Mouse (Mus musculus): ENCODE data around the gene Nupr1. TPM values are rescaled to one million over a fixed set of nuclear protein-coding genes. Genes with fewer than 3 reads are reported as not detected.

The Nupr1 gene
- polyA plus RNA-seq, 1 experiment from 2014 or later, result 2.8 TPM

DNA sequence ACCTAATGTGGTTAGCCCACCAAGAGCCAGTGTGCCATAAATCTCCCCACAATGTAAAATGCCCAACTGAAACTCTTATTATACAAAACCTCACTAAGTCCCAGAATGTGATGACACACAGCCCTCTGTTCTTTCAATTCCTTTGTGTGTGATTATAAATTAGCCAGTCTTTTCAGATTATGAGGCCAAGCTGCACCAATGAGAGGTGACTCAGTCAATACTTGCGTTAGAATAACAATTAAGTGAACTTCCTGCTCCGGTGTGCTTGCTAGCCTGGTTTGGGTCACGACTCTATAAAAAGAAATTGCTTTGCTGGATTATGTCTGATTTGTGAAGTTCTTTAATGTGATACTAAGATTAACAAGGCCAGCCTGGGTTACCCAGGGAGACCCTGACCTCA is 746 bp downstream of the Nupr1 start:
- no peaks in the 10 kb centered on the region for H3K9me3 ChIP-seq (ENCODE audit: control insufficient read depth, low read length)
- no peaks in the 10 kb centered on the region for H3K27me3 ChIP-seq (ENCODE audit: control insufficient read depth, insufficient read depth, low read length)
- DNase-seq (ENCODE audit: low spot score, missing footprints) (no peak), ATAC-seq (ENCODE audit: low FRiP score) (no peak)
- H3K27ac ChIP-seq (ENCODE audit: low read depth, low read length), result no peak overlapping the region
- no peak overlapping the region for H3K4me2 ChIP-seq
- no peak overlapping the region for H3K9ac ChIP-seq (ENCODE audit: low read length)
- WGBS, result 51% methylated on average over 3 of the region's 3 CpGs
- no peaks in the 10 kb centered on the region for H3K36me3 ChIP-seq (ENCODE audit: control insufficient read depth, insufficient read depth, low read length)
- 0 out of 2 replicates have a peak, but pooled peaks cover 2% of the 10 kb centered on the region for H3K4me1 ChIP-seq (ENCODE audit: control insufficient read depth, insufficient read depth, low read length)
- H3K4me3 ChIP-seq (ENCODE audit: low read depth, low read length), result no peak overlapping the region

DNA sequence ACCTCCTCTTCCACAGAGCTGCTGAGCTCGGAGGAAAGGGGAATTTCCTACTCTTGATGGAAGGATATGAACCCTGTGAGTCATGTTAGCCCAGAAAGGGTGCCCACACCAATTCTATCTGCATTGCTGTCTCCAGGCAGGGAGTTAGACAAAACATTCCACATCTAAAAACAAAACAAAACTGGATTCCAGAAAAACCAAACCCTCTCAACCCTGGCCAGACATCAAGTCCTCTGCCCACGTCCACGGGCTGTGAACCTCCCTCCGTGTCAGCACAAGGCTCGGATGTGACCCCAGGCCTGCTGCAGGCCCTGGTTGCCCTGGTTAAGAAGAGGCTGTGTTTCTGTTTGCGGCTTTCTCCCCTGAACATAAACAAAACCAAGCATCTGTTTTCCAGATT is 2.5 kb downstream of the Nupr1 start:
- no peak for ATAC-seq (ENCODE audit: low FRiP score)
- no peaks in the 10 kb centered on the region for H3K36me3 ChIP-seq (ENCODE audit: control insufficient read depth, insufficient read depth, low read length)
- no peaks in the 10 kb centered on the region for H3K27me3 ChIP-seq (ENCODE audit: control insufficient read depth, insufficient read depth, low read length)
- no peak overlapping the region for H3K4me2 ChIP-seq
- H3K9ac ChIP-seq (ENCODE audit: low read length), result no peak overlapping the region
- H3K27ac ChIP-seq (ENCODE audit: low read depth, low read length), result no peak overlapping the region
- DNase-seq (ENCODE audit: low spot score, missing footprints), result no peak
- 0 out of 2 replicates have a peak, but pooled peaks cover 2% of the 10 kb centered on the region for H3K4me1 ChIP-seq (ENCODE audit: control insufficient read depth, insufficient read depth, low read length)
- WGBS, result 81% methylated on average over 6 of the region's 6 CpGs
- no peaks in the 10 kb centered on the region for H3K9me3 ChIP-seq (ENCODE audit: control insufficient read depth, low read length)
- no peak overlapping the region for H3K4me3 ChIP-seq (ENCODE audit: low read depth, low read length)

DNA sequence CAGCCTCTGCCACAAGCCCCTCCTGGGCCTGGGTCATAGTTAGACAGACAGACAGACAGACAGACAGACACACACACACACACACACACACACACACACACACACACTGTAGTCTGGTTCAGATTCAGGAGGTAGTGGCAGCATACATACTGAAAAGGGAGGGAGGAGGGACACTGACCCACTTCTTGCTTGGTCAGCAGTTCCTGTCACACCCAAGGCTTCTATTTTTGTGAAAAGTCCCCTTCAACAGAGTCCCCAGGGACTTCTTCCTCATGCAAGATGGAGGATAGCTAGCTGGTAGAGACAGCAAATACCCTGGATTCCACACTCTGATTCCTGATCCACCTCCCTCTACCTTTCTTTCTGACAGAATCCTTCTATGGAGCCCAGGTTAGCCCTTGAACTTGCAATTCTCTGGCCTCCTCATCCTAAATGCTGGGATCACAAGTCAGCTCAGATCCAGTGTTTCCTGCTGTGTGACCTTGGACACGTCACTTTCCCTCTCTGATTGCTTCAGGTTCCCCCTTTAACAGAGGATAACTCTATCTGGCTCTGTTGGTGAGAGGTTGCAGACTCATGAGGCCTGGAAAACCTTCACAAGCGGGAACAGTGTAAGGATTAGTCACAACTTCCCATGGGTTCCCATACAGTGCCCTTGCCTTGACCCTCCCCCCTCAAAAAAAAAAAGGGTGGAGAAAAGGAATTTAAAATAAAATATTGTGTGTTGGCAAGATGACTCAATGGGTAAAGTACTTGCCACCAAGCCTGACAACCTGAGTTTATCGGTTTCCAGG is 4.7 kb downstream of the Nupr1 start:
- no peak overlapping the region for H3K27ac ChIP-seq (ENCODE audit: low read depth, low read length)
- 88% methylated on average over 3 of the region's 3 CpGs for WGBS
- no peak overlapping the region for H3K4me2 ChIP-seq
- H3K4me3 ChIP-seq (ENCODE audit: low read depth, low read length), result no peak overlapping the region
- H3K27me3 ChIP-seq (ENCODE audit: control insufficient read depth, insufficient read depth, low read length), result no peaks in the 10 kb centered on the region
- ATAC-seq (ENCODE audit: low FRiP score) (no peak), DNase-seq (ENCODE audit: low spot score, missing footprints) (no peak)
- 0 out of 2 replicates have a peak, but pooled peaks cover 2% of the 10 kb centered on the region for H3K4me1 ChIP-seq (ENCODE audit: control insufficient read depth, insufficient read depth, low read length)
- no peaks in the 10 kb centered on the region for H3K9me3 ChIP-seq (ENCODE audit: control insufficient read depth, low read length)
- H3K9ac ChIP-seq (ENCODE audit: low read length), result no peak overlapping the region
- H3K36me3 ChIP-seq (ENCODE audit: control insufficient read depth, insufficient read depth, low read length), result no peaks in the 10 kb centered on the region

DNA sequence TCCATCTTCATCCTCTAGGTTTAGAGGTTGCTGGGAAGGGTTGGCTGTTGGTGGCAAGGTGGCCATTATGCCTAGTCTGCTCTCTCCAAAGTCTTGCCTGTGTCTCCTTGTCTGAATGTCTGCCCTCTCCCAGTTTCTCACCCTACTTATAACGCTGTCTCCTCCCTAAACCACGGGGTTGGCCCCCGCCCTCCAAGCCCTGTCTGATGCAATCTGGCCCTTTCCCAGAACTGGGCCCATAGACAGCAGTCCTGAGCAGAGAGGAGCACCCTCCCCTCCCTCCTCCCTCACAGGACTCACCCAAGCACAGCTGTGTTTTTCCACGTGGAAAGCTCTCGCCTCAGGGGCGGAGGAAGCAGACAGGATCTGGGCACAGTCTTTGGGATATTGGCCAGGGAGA is 5.3 kb downstream of the Nupr1 start:
- 66% methylated on average over 6 of the region's 6 CpGs for WGBS
- Histone ChIP-seq H3K9me3 (ENCODE audit: control insufficient read depth, low read length) (no peaks in the 10 kb centered on the region), H3K4me2 (no peak overlapping the region), H3K4me3 (ENCODE audit: low read depth, low read length) (no peak overlapping the region), H3K4me1 (ENCODE audit: control insufficient read depth, insufficient read depth, low read length) (0 out of 2 replicates have a peak, but pooled peaks cover 2% of the 10 kb centered on the region), H3K36me3 (ENCODE audit: control insufficient read depth, insufficient read depth, low read length) (no peaks in the 10 kb centered on the region), H3K27ac (ENCODE audit: low read depth, low read length) (no peak overlapping the region), H3K9ac (ENCODE audit: low read length) (no peak overlapping the region), H3K27me3 (ENCODE audit: control insufficient read depth, insufficient read depth, low read length) (no peaks in the 10 kb centered on the region)
- ATAC-seq (ENCODE audit: low FRiP score) (no peak), DNase-seq (ENCODE audit: low spot score, missing footprints) (no peak)

DNA sequence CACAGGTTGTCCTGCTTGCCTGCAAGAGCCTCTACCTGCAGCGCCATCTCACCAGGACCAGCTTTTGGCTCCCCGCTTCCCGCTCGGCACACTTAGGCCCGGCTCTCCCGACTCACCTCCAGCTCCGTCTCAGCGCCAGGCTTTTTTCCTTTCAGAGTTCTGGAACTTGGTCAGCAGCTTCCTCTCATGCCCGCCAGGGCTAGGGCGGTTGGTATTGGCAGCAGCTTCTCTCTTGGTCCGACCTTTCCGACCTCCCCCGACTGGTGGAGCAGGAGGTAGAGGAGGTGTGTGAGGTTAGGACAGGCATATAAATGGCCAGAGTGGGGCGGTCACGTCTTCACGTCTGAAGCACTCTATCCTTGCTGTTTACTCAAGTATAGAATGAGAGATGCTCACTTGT is 5.9 kb downstream of the Nupr1 start:
- no peak for ATAC-seq (ENCODE audit: low FRiP score)
- no peaks in the 10 kb centered on the region for H3K4me1 ChIP-seq (ENCODE audit: control insufficient read depth, insufficient read depth, low read length)

DNA sequence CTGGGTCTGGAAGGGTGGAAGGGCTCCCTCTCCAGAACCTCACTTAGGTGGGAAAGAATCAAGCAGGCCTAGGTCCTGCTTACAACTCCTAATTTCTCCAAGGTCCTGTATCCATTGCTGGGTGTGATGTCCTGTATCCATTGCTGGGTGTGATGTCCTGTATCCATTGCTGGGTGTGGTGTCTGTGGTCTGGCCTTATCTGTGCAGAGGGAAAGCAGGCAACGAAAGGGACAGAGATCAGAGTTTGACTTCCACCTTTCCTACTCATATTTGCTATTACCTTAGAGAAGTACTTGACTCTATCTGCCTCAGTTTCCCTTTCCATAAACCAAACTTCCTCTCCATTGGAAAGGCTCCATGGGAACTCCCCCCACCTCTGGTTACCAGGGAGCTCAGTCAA is 7.3 kb downstream of the Nupr1 start:
- no peak overlapping the region for H3K27ac ChIP-seq (ENCODE audit: low read depth, low read length)
- ATAC-seq (ENCODE audit: low FRiP score) (no peak), DNase-seq (ENCODE audit: low spot score, missing footprints) (no peak)
- H3K27me3 ChIP-seq (ENCODE audit: control insufficient read depth, insufficient read depth, low read length), result no peaks in the 10 kb centered on the region
- 92% methylated on average over 1 of the region's 1 CpGs for WGBS
- H3K4me1 ChIP-seq (ENCODE audit: control insufficient read depth, insufficient read depth, low read length), result no peaks in the 10 kb centered on the region
- no peaks in the 10 kb centered on the region for H3K36me3 ChIP-seq (ENCODE audit: control insufficient read depth, insufficient read depth, low read length)
- no peak overlapping the region for H3K4me3 ChIP-seq (ENCODE audit: low read depth, low read length)
- H3K9ac ChIP-seq (ENCODE audit: low read length), result no peak overlapping the region
- H3K9me3 ChIP-seq (ENCODE audit: control insufficient read depth, low read length), result no peaks in the 10 kb centered on the region
- H3K4me2 ChIP-seq, result no peak overlapping the region

More for the DNA sequence above, 5.9 kb downstream of the Nupr1 start:
- H3K9me3 ChIP-seq (ENCODE audit: control insufficient read depth, low read length), result no peaks in the 10 kb centered on the region
- H3K36me3 ChIP-seq (ENCODE audit: control insufficient read depth, insufficient read depth, low read length), result no peaks in the 10 kb centered on the region
- 71% methylated on average over 16 of the region's 16 CpGs for WGBS
- H3K27ac ChIP-seq (ENCODE audit: low read depth, low read length), result no peak overlapping the region
- H3K27me3 ChIP-seq (ENCODE audit: control insufficient read depth, insufficient read depth, low read length), result no peaks in the 10 kb centered on the region
- no peak overlapping the region for H3K9ac ChIP-seq (ENCODE audit: low read length)
- no peak overlapping the region for H3K4me3 ChIP-seq (ENCODE audit: low read depth, low read length)
- H3K4me2 ChIP-seq, result no peak overlapping the region
- DNase-seq (ENCODE audit: low spot score, missing footprints), result no peak

DNA sequence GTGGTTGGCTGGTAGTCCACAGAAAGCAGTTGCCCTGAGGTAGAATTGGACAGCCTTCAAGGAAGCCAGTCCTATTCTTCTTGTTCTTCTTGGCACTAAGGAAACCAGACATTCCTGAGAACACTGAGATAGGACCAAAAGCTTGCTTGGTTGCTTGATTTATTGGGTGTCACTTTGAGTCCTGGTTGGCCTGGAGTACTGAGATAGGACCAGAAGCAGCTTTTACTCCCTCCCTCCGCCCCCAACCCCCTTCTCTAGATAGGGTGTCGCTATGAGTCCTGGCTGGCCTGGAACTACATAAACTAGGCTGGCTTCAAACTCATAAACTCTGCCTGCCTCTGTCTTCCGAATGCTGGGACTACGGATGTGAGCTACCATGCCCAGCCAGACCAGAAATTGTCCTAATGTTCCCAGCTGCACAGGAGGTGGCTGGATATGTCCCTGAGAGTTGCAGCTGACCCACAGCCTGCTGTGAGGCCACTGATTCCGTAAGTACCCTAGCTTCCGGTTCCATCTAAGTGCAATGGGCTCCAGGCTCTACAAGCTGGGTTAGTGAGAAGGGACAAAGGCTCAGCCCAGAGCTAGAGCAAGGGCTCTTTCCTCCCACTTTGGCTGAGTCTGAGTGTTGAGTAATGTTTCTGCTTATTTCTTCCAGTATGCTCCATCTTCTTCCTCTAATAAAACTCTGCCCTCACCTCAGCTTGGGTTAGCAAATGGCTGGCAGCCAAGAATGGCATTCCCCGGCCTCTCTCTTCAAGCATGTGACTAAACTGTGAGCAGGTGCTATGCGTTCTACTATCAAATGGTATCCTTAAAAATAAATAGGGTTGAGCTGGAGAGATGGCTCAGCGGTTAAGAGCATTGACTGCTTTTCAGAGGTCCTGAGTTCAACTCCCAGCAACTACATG is 9.0 kb downstream of the Nupr1 start:
- H3K27me3 ChIP-seq (ENCODE audit: control insufficient read depth, insufficient read depth, low read length), result no peaks in the 10 kb centered on the region
- H3K4me1 ChIP-seq (ENCODE audit: control insufficient read depth, insufficient read depth, low read length), result no peaks in the 10 kb centered on the region
- 87% methylated on average over 9 of the region's 9 CpGs for WGBS
- H3K9ac ChIP-seq (ENCODE audit: low read length), result no peak overlapping the region
- no peak overlapping the region for H3K4me3 ChIP-seq (ENCODE audit: low read depth, low read length)
- no peak overlapping the region for H3K27ac ChIP-seq (ENCODE audit: low read depth, low read length)
- no peaks in the 10 kb centered on the region for H3K9me3 ChIP-seq (ENCODE audit: control insufficient read depth, low read length)
- DNase-seq (ENCODE audit: low spot score, missing footprints) (no peak), ATAC-seq (ENCODE audit: low FRiP score) (no peak)
- H3K4me2 ChIP-seq, result no peak overlapping the region
- H3K36me3 ChIP-seq (ENCODE audit: control insufficient read depth, insufficient read depth, low read length), result no peaks in the 10 kb centered on the region

DNA sequence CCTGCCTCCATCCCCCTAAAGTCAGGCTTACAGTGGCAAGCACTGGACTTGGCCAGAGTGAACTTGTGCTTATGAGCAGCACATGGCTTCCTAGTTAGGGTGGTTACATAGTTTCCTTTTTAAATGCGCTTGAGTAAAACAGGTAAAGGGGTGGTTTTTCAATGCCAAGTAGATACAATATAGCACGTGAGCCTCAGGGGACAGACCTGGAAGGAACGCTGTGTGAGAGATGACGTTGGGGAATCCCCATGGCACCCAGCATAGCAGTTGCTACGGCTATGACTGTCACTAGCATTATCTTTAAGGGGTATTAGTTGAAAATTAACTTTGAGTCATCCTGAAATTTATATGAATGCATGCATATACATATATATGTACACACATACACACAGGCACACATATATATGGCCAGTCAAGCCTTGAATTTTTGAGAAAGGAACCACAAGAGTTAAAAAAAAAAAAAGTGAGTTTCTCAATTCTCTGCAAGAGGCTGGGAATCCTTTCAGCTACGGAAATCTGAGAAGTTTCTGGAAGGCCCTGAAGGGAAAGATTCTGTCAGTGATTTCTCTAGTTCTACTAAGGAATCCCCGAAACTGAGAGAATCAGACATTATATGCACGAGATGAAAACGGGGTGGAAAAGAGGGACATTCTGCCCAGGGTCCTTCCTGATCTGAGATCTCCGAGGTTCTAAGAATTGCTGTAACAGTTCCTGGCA is 10.9 kb downstream of the Nupr1 start:
- 87% methylated on average over 10 of the region's 10 CpGs for WGBS

More for the DNA sequence above, 10.9 kb downstream of the Nupr1 start:
- no peaks in the 10 kb centered on the region for H3K27me3 ChIP-seq (ENCODE audit: control insufficient read depth, insufficient read depth, low read length)
- no peak overlapping the region for H3K4me2 ChIP-seq
- ATAC-seq (ENCODE audit: low FRiP score) (no peak), DNase-seq (ENCODE audit: low spot score, missing footprints) (no peak)
- H3K9me3 ChIP-seq (ENCODE audit: control insufficient read depth, low read length), result no peaks in the 10 kb centered on the region
- H3K4me1 ChIP-seq (ENCODE audit: control insufficient read depth, insufficient read depth, low read length), result no peaks in the 10 kb centered on the region
- no peak overlapping the region for H3K27ac ChIP-seq (ENCODE audit: low read depth, low read length)
- H3K9ac ChIP-seq (ENCODE audit: low read length), result no peak overlapping the region
- no peaks in the 10 kb centered on the region for H3K36me3 ChIP-seq (ENCODE audit: control insufficient read depth, insufficient read depth, low read length)
- H3K4me3 ChIP-seq (ENCODE audit: low read depth, low read length), result no peak overlapping the region

Data from midbrain, embryonic 11.5 days (tissue).